Mouse (Mus musculus): Measurements from ENCODE around the gene Adprhl1.
A peak's percentile ranks its signal among the peaks of the same experiment; 100 is the strongest.

The Adprhl1 gene

GRCm38 (mm10) chr8:13254019-13254418, at the start of gene Adprhl1:
Adprhl1 (minus strand) TSS chr8:13254162.
- DNase-seq (ENCODE audit: low spot score in 2 of 2): peak; percentile 58 to 73

GRCm38 (mm10) chr8:13301036-13301435, 47.1 kb upstream of the Adprhl1 start:
- DNase-seq (ENCODE audit: low spot score in 2 of 2): no peak

GRCm38 (mm10) chr8:13299571-13299970, 45.6 kb upstream of the Adprhl1 start:
- no peak for DNase-seq (ENCODE audit: low spot score in 2 of 2)

- DNase-seq (ENCODE audit: low spot score in 2 of 2): no peak
Observed at GRCm38 (mm10) chr8:13293677-13294470, 39.9 kb upstream of the Adprhl1 start.

- peak; percentile 36 to 68 for DNase-seq (ENCODE audit: low spot score in 2 of 2)
Observed at GRCm38 (mm10) chr8:13292364-13292763, 38.4 kb upstream of the Adprhl1 start.

GRCm38 (mm10) chr8:13288646-13289045, 34.7 kb upstream of the Adprhl1 start:
- no peak for DNase-seq (ENCODE audit: low spot score in 2 of 2)

GRCm38 (mm10) chr8:13287692-13288623, 34.0 kb upstream of the Adprhl1 start, which contains the start of the genes Dcun1d2 and Tmco3:
Dcun1d2 (minus strand) TSS chr8:13288131.
Tmco3 (plus strand) TSS chr8:13288190.
- peak; percentile 88 to 90 for DNase-seq (ENCODE audit: low spot score in 2 of 2)

- DNase-seq (ENCODE audit: low spot score in 2 of 2): peak; percentile 69 to 73
Observed at GRCm38 (mm10) chr8:13287304-13287691, 33.3 kb upstream of the Adprhl1 start.

GRCm38 (mm10) chr8:13283200-13283599, 29.2 kb upstream of the Adprhl1 start:
- no peak for DNase-seq (ENCODE audit: low spot score in 2 of 2)

- no peak for DNase-seq (ENCODE audit: low spot score in 2 of 2)
Observed at GRCm38 (mm10) chr8:13276941-13277447, 23.0 kb upstream of the Adprhl1 start.

- DNase-seq (ENCODE audit: low spot score in 2 of 2): no peak
Observed at GRCm38 (mm10) chr8:13272834-13273233, 18.9 kb upstream of the Adprhl1 start.

GRCm38 (mm10) chr8:13267566-13267965, 13.6 kb upstream of the Adprhl1 start:
- no peak for DNase-seq (ENCODE audit: low spot score in 2 of 2)

GRCm38 (mm10) chr8:13263376-13263775, 9.4 kb upstream of the Adprhl1 start:
- no peak for DNase-seq (ENCODE audit: low spot score in 2 of 2)

GRCm38 (mm10) chr8:13253413-13253812, 549 bp downstream of the Adprhl1 start:
- no peak for DNase-seq (ENCODE audit: low spot score in 2 of 2)

- no peak for DNase-seq (ENCODE audit: low spot score in 2 of 2)
Observed at GRCm38 (mm10) chr8:13252837-13253236, 1.1 kb downstream of the Adprhl1 start.

GRCm38 (mm10) chr8:13244343-13244880, 9.6 kb downstream of the Adprhl1 start:
- no peak for DNase-seq (ENCODE audit: low spot score in 2 of 2)

GRCm38 (mm10) chr8:13242985-13243870, 10.7 kb downstream of the Adprhl1 start:
- DNase-seq (ENCODE audit: low spot score in 2 of 2): no peak

- no peak for DNase-seq (ENCODE audit: low spot score in 2 of 2)
Observed at GRCm38 (mm10) chr8:13240691-13241090, 13.3 kb downstream of the Adprhl1 start.

- no peak for DNase-seq (ENCODE audit: low spot score in 2 of 2)
Observed at GRCm38 (mm10) chr8:13240055-13240454, 13.9 kb downstream of the Adprhl1 start.

GRCm38 (mm10) chr8:13234803-13235202, 19.2 kb downstream of the Adprhl1 start:
- no peak for DNase-seq (ENCODE audit: low spot score in 2 of 2)

- no peak for DNase-seq (ENCODE audit: low spot score in 2 of 2)
Observed at GRCm38 (mm10) chr8:13230471-13230870, 23.5 kb downstream of the Adprhl1 start.

Measured in frontal cortex, postnatal 14 days (tissue).